Mouse (Mus musculus) lung, embryonic 15.5 days (tissue): ENCODE measurements around the gene Pgls. TPM values are rescaled to one million over a fixed set of nuclear protein-coding genes. Genes with fewer than 3 reads are reported as not detected.

Experiments
- ATAC-seq: fragments of 200-750 bp; cut with Nextera tagmentation; 2 replicates; pipeline ENCODE4 v1.8.0; 2017; ENCODE audit warnings: moderate number of reproducible peaks, borderline replicate concordance; ENCODE audit not compliant: low FRiP score, low TSS enrichment; ENCODE audit errors: extremely low read depth
- H3K27ac ChIP-seq: fragments of 300-500 bp; sonication (generic); 2 replicates; pipeline ENCODE4 v1.5.1; 2015; ENCODE audit warnings: moderate library complexity, mild to moderate bottlenecking, inconsistent platforms
- H3K27me3 ChIP-seq: fragments of 300-500 bp; sonication (generic); 2 replicates; pipeline ENCODE4 v1.6.1; 2015; ENCODE audit warnings: inconsistent platforms
- H3K36me3 ChIP-seq: fragments of 300-500 bp; sonication (generic); 2 replicates; pipeline ENCODE4 v1.6.1; 2015; ENCODE audit warnings: inconsistent platforms
- H3K4me1 ChIP-seq: fragments of 300-500 bp; sonication (generic); 2 replicates; pipeline ENCODE4 v1.6.1; 2015; ENCODE audit warnings: inconsistent platforms
- H3K4me2 ChIP-seq: fragments of 300-500 bp; sonication (generic); 2 replicates; pipeline ENCODE4 v1.6.1; 2015; ENCODE audit warnings: inconsistent platforms, mild to moderate bottlenecking, moderate library complexity
- H3K4me3 ChIP-seq: fragments of 300-500 bp; sonication (generic); 2 replicates; pipeline ENCODE4 v1.5.1; 2015; ENCODE audit warnings: mild to moderate bottlenecking, inconsistent platforms
- H3K9ac ChIP-seq: fragments of 300-500 bp; sonication (generic); 2 replicates; pipeline ENCODE4 v1.6.1; 2015; ENCODE audit warnings: inconsistent platforms
- H3K9me3 ChIP-seq: fragments of 300-500 bp; sonication (generic); 2 replicates; pipeline ENCODE4 v1.6.1; 2016; ENCODE audit warnings: inconsistent platforms
- WGBS: fragments of 180-500 bp; shearing (Covaris S2); methylation state at CpG from one replicate; pipeline ENCODE4 v1.1.7; 2015; 5-methylcytosine and 5-hydroxymethylcytosine counted together
- polyA plus RNA-seq: library from polyadenylated mRNA; unstranded; fragments of >200 nt; fragmentation: Nextera tagmentation; extraction: Ambion mirVana; gene quantifications from 2 replicates; pipeline ENCODE4 v1.2.1, GENCODE M21; 2015

The Pgls gene
- polyA plus RNA-seq, 1 experiment from 2014 or later = 228 TPM

GRCm38 (mm10) chr8:71592374-71593170, 596 bp downstream of the Pgls start:
- Histone ChIP-seq H3K9me3 (no peaks in the 10 kb centered on the region), H3K36me3 (no peaks in the 10 kb centered on the region; the same call in 1 of the 2 replicates), H3K27ac (peak overlapping the region; percentile 98), H3K27me3 (no peaks in the 10 kb centered on the region), H3K4me2 (peak overlapping the region; percentile 89), H3K4me3 (peak overlapping the region; percentile 72), H3K9ac (peak overlapping the region; percentile 83), H3K4me1 (peaks cover 28% of the 10 kb centered on the region)
- peak; percentile 73 for ATAC-seq
- WGBS = 3% methylated on average over 60 of the region's 60 CpGs

GRCm38 (mm10) chr8:71593556-71594323, 1.8 kb downstream of the Pgls start:
- H3K27me3 ChIP-seq = no peaks in the 10 kb centered on the region
- H3K9ac ChIP-seq = no peak overlapping the region
- no peaks in the 10 kb centered on the region; the same call in 1 of the 2 replicates for H3K36me3 ChIP-seq
- peaks cover 28% of the 10 kb centered on the region for H3K4me1 ChIP-seq
- peak overlapping the region; percentile 72; the same call in 1 of the 2 replicates for H3K4me3 ChIP-seq
- no peak for ATAC-seq
- peak overlapping the region; percentile 89; the same call in 1 of the 2 replicates for H3K4me2 ChIP-seq
- H3K9me3 ChIP-seq = no peaks in the 10 kb centered on the region
- WGBS = 88% methylated on average over 8 of the region's 8 CpGs
- no peak overlapping the region for H3K27ac ChIP-seq

DNA sequence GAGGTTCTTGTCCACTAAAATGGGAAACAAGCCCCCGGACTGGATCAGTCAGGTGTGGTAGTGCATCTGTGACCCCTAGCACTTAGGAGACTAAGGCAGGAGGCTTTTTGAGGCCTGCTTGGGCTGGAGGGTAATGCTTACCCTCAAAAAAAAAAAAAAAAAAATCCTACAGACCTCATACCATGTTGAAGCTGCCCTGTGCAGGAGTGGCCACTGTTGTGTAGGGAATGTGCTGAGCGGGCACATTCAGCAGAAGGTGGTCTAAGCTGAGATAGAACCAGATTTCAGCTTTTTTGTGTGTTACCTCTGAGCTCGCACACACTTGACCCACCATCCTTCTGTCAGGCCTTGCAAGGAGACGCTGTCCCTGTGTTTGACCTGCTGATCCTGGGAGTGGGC, 2.3 kb downstream of the Pgls start:
- no peaks in the 10 kb centered on the region for H3K9me3 ChIP-seq
- WGBS = 86% methylated on average over 4 of the region's 4 CpGs
- H3K36me3 ChIP-seq = no peaks in the 10 kb centered on the region; the same call in 1 of the 2 replicates
- no peak for ATAC-seq
- H3K4me3 ChIP-seq = no peak overlapping the region
- H3K4me1 ChIP-seq = peaks cover 28% of the 10 kb centered on the region
- H3K9ac ChIP-seq = no peak overlapping the region
- no peaks in the 10 kb centered on the region for H3K27me3 ChIP-seq
- no peak overlapping the region for H3K27ac ChIP-seq
- H3K4me2 ChIP-seq = no peak overlapping the region

DNA sequence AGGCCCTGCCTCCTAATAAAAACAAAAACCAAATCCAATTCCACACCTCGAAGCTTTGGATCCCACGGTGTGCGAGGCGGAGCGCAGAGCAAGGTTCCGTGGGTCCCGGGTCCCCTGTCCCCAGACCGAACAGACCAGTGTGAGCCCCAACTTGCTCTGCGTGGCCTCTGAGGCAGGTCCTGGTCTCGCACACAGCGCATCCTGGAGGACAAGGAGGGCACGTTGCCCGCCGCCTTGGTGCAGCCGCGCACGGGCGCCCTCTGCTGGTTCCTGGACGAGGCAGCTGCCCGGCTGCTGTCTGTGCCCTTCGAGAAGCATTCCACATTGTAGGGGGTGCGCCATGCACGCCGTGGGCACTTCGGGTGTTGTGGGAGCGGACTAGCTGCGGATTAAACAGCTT, 3.9 kb downstream of the Pgls start:
- H3K4me1 ChIP-seq = peaks cover 28% of the 10 kb centered on the region
- no peak overlapping the region for H3K27ac ChIP-seq
- no peak overlapping the region for H3K9ac ChIP-seq
- no peaks in the 10 kb centered on the region; the same call in 1 of the 2 replicates for H3K36me3 ChIP-seq
- H3K4me3 ChIP-seq = no peak overlapping the region
- ATAC-seq = no peak
- WGBS = 6% methylated on average over 27 of the region's 27 CpGs
- H3K9me3 ChIP-seq = no peaks in the 10 kb centered on the region
- no peak overlapping the region for H3K4me2 ChIP-seq
- no peaks in the 10 kb centered on the region for H3K27me3 ChIP-seq

DNA sequence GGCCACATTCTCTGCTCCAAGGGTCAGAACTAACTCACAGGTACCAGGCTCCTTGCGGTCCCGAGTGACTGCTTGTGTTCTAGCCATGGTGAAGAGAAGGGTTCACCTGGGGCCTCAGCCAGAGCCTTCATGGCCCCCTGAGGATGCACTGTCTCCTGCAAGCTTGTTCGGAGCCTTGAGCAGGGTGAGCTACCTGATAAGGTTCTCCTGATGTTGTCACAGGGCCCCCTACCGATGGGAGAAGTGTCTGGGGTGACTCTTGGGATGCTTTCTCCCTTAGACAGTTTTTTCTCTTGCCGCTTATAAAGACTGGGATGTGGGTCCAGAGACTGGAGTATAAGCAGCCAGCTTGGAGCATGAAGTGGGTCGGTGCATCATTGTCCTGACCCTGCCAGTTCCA, 4.4 kb downstream of the Pgls start:
- H3K9me3 ChIP-seq = no peaks in the 10 kb centered on the region
- no peak for ATAC-seq
- H3K27ac ChIP-seq = no peak overlapping the region
- peaks cover 22% of the 10 kb centered on the region for H3K4me1 ChIP-seq
- no peak overlapping the region for H3K4me2 ChIP-seq
- H3K9ac ChIP-seq = no peak overlapping the region
- H3K36me3 ChIP-seq = no peaks in the 10 kb centered on the region; the same call in 1 of the 2 replicates
- WGBS = 52% methylated on average over 6 of the region's 6 CpGs
- no peak overlapping the region for H3K4me3 ChIP-seq
- H3K27me3 ChIP-seq = peaks cover 2% of the 10 kb centered on the region; the same call in 1 of the 2 replicates

DNA sequence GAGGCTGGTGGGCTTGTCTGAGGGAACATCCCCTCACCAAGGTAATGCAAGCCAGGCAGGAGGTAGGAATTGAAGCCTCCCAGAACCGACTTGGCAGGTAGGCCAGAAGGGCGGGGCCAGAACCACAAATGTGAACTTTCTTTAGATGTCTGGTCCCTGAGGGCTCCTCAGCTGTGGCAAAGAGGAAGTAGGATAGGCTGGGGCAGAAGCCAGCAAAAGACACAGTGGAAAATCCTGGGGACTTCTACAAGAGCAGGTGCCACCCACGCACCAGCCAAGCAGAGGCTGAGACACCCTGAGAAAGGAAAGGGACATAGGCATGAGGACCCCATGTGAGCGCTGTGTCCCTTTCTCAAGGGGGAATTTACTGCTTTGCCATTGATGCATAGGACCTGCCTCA, 4.8 kb downstream of the Pgls start:
- Histone ChIP-seq H3K4me3 (no peak overlapping the region), H3K4me2 (no peak overlapping the region), H3K27me3 (peaks cover 6% of the 10 kb centered on the region), H3K27ac (no peak overlapping the region), H3K4me1 (peaks cover 22% of the 10 kb centered on the region), H3K9me3 (no peaks in the 10 kb centered on the region), H3K36me3 (no peaks in the 10 kb centered on the region; the same call in 1 of the 2 replicates), H3K9ac (no peak overlapping the region)
- ATAC-seq = no peak
- 83% methylated on average over 4 of the region's 4 CpGs for WGBS

- H3K9me3 ChIP-seq = no peaks in the 10 kb centered on the region
- WGBS = 83% methylated on average over 3 of the region's 3 CpGs
- ATAC-seq = no peak
- H3K27me3 ChIP-seq = peaks cover 13% of the 10 kb centered on the region
- no peak within 1 kb of the TSS for H3K27ac ChIP-seq
- H3K9ac ChIP-seq = no peak within 1 kb of the TSS
- no peak within 1 kb of the TSS for H3K4me3 ChIP-seq
- H3K4me2 ChIP-seq = no peak within 1 kb of the TSS
- H3K4me1 ChIP-seq = peaks cover 28% of the 10 kb centered on the region
- no peaks in the 10 kb centered on the region; the same call in 1 of the 2 replicates for H3K36me3 ChIP-seq
These were observed 5.5 kb downstream of the Pgls start, which contains the start of gene Fam129c for GRCm38 (mm10) chr8:71597451-71597850. Fam129c (plus strand) TSS chr8:71597648.

DNA sequence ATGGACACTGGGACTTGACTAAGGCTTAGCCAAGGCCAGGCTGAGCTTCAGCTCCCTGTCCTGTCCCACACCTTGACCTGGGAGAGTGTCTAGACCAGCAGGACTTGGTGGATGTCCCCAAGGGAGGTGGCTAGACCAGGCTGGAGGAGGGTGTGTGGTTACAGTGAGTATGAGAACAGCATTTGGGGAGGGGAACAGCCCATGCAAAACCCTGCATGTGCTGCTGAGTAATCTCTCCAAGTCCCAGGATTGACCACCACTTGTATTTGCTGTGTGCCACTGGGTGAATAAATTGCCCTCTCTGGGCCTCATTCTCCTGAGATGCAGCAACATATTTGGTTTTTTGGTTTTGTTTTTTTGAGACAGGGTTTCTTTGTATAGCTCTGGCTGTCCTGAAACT, 6.4 kb downstream of the Pgls start:
- Histone ChIP-seq H3K4me3 (no peak overlapping the region), H3K36me3 (no peaks in the 10 kb centered on the region; the same call in 1 of the 2 replicates), H3K4me1 (peaks cover 28% of the 10 kb centered on the region), H3K27me3 (peaks cover 17% of the 10 kb centered on the region), H3K4me2 (no peak overlapping the region), H3K9me3 (no peaks in the 10 kb centered on the region), H3K27ac (no peak overlapping the region), H3K9ac (no peak overlapping the region)
- no peak for ATAC-seq

DNA sequence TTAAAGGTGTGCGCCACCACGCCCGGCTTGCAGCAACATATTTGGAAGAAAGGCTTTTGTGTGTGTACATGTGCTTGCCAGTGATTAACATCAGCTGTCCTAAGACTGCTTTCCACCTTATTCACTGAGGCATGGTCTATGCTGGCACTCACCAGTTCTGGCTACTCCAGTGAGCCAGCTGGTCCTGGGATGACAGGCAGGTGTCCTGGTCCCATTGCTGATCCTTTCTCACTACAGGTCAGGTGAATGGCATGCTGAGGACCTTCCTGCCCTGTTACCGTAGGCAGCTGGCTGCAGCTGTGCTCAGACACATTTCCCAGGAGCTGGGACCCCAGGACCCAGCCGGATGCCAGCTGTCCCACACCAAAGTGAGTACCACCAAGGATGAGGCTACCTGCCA, 6.9 kb downstream of the Pgls start:
- Histone ChIP-seq H3K9me3 (no peaks in the 10 kb centered on the region), H3K27me3 (peaks cover 17% of the 10 kb centered on the region), H3K4me1 (peaks cover 27% of the 10 kb centered on the region), H3K9ac (no peak overlapping the region), H3K4me3 (no peak overlapping the region), H3K27ac (no peak overlapping the region), H3K4me2 (no peak overlapping the region), H3K36me3 (no peaks in the 10 kb centered on the region; the same call in 1 of the 2 replicates)
- WGBS = 87% methylated on average over 5 of the region's 5 CpGs
- ATAC-seq = no peak

GRCm38 (mm10) chr8:71601939-71602665, 10.1 kb downstream of the Pgls start:
- H3K9me3 ChIP-seq = no peaks in the 10 kb centered on the region
- peaks cover 16% of the 10 kb centered on the region for H3K4me1 ChIP-seq
- H3K36me3 ChIP-seq = no peaks in the 10 kb centered on the region
- ATAC-seq = peak; percentile 6; the same call in 1 of the 2 replicates
- WGBS = 3% methylated on average over 64 of the region's 65 CpGs
- H3K4me2 ChIP-seq = peak overlapping the region; percentile 79
- H3K27ac ChIP-seq = no peak overlapping the region
- no peak overlapping the region for H3K9ac ChIP-seq
- peaks cover 17% of the 10 kb centered on the region for H3K27me3 ChIP-seq
- peak overlapping the region; percentile 37 for H3K4me3 ChIP-seq

- Histone ChIP-seq H3K27ac (no peak overlapping the region), H3K9me3 (no peaks in the 10 kb centered on the region), H3K4me1 (peaks cover 16% of the 10 kb centered on the region), H3K36me3 (no peaks in the 10 kb centered on the region), H3K9ac (0 out of 2 replicates have a peak overlapping the region, but pooled peaks have one; percentile 17), H3K27me3 (peaks cover 17% of the 10 kb centered on the region), H3K4me3 (peak overlapping the region; percentile 37), H3K4me2 (peak overlapping the region; percentile 79)
- WGBS = 1% methylated on average over 32 of the region's 32 CpGs
- peak; percentile 87 for ATAC-seq
These were observed 10.8 kb downstream of the Pgls start for GRCm38 (mm10) chr8:71602666-71603334.
